Mouse (Mus musculus) left cerebral cortex, adult 2 months (tissue): ENCODE results near the gene Emp1. TPM values are rescaled to one million over a fixed set of nuclear protein-coding genes. Genes with fewer than 3 reads are reported as not detected.

Source experiments
- DNase-seq, 2 experiments: peaks; one replicate each; pipeline ENCODE4 v3.0.0; 2021 to 2022; ENCODE audit warnings: low spot score in 2 of 2, mixed read lengths in 1 of 2; ENCODE audit errors: extremely low spot score in 1 of 2
- H3K27ac ChIP-seq: fragments of 200-600 bp; 2 replicates; pipeline ENCODE4 v1.8.1; 2022
- H3K4me3 ChIP-seq: fragments of 200-600 bp; 2 replicates; pipeline ENCODE4 v1.8.1; 2022
- CTCF ChIP-seq: fragments of 200-600 bp; IDR thresholded peaks from 2 replicates; pipeline ENCODE4 v1.8.1; 2022; ENCODE audit warnings: antibody characterized with exemption, mild to moderate bottlenecking, moderate library complexity
- intact Hi-C: fragments of 180-260 bp; cut with DNase I; formaldehyde crosslinking; loops from one replicate; pipeline ENCODE4 v1.15.1; 2025
- total RNA-seq, 2 experiments: library from RNA; stranded (reverse); gene quantifications; 2 replicates each; pipeline ENCODE4 v1.2.3; 2021

The Emp1 gene
- total RNA-seq, 2 experiments from 2014 or later: 2.6 TPM

GRCm38 (mm10) chr6:135428246-135428645, 65.9 kb downstream of the Emp1 start:
- Histone ChIP-seq H3K4me3 (no peak overlapping the region), H3K27ac (no peak overlapping the region)
- intact Hi-C loops: no loop called here
- DNase-seq: no peak
- no peak for TF ChIP-seq CTCF

GRCm38 (mm10) chr6:135429268-135429909, 67.0 kb downstream of the Emp1 start:
- intact Hi-C loops: no loop called here
- no peak for TF ChIP-seq CTCF
- no peak for DNase-seq
- Histone ChIP-seq H3K4me3 (no peak overlapping the region), H3K27ac (no peak overlapping the region)

GRCm38 (mm10) chr6:135430441-135430970, 68.2 kb downstream of the Emp1 start:
- intact Hi-C loops: no loop called here
- TF ChIP-seq CTCF: no peak
- DNase-seq: no peak
- Histone ChIP-seq H3K4me3 (no peak overlapping the region), H3K27ac (no peak overlapping the region)

Other genes starting within 250 kb of the Emp1 start
- under 1 TPM in 1 of 2 experiments, not detected in 1; 0.26 TPM for gene Gprc5d, start 244.3 kb upstream of the Emp1 start, total RNA-seq
- 100 to 1,000 TPM; 167 to 178 TPM for gene Fam234b, start 164.6 kb upstream of the Emp1 start, total RNA-seq
- 10 to 100 TPM; 45.3 to 46.9 TPM for gene Hebp1, start 164.5 kb upstream of the Emp1 start, total RNA-seq
- gene Gsg1, start 108.2 kb upstream of the Emp1 start, total RNA-seq: not detected
- under 1 TPM; 0.28 to 0.54 TPM for gene Pbp2, start 52.1 kb upstream of the Emp1 start, total RNA-seq